Mouse (Mus musculus) thymus, postnatal 25 days (tissue): ENCODE results near the gene Klf14.

Source experiments
- DNase-seq: peaks from one replicate; pipeline ENCODE4 v3.0.0; 2022

The Klf14 gene

GRCm38 (mm10) chr6:30958736-30959540 lies at the start of gene Klf14:
TSS of gene Klf14 (minus strand) at chr6:30959078.
- DNase-seq, result peak; percentile 2

GRCm38 (mm10) chr6:31006111-31006600 lies 47.3 kb upstream of the Klf14 start:
- DNase-seq, result no peak

GRCm38 (mm10) chr6:30986393-30986792 lies 27.5 kb upstream of the Klf14 start:
- DNase-seq, result no peak

GRCm38 (mm10) chr6:30983021-30983420 lies 24.1 kb upstream of the Klf14 start:
- no peak for DNase-seq

DNA sequence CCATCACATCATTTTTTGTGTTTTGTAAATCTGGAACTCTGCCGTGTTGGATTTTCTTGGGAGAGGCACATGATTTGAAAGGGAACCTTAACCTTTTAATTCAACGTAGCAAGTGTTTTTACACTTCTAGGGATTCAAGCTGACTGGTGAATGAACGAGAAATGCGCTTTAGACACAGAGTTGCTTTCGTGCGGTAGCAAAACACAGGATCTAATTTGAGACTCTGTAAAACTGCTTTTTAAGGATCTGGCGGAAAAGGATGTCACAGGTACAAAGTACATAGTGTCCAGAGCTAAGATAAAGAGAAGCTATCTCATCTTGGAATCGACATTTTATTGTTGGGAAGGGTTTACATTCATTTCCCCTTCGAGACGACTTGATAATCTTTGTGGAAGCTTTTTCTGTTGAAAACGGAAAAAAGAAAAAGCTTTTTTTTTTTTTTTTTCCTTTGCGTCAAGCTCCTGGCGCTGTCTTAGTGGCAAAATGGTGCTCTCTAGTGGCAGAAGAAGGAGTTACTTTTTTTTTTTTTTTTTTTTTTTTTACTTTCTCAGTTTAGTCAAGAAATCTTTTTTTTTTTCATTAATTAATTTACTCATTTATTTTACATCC lies 23.6 kb upstream of the Klf14 start:
- no peak for DNase-seq

DNA sequence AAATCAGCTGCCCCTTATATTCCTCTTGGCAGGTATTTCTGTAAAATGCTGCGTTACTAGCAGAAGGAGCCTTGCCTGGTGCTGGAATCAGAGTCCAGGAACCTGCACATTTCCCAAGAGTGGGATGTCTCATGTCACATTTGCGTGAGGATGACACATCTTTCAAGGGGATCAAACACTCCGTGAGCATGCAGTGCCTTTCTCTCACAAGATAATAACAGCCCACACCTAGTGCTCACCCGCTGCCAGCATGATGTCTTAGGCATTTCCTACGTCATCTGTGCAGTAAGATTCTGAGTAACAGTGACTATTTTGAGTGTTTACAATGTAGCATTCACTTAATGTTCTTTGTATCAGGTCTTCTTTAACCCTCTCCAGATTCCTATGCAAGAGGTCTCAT lies 22.5 kb upstream of the Klf14 start:
- no peak for DNase-seq

- DNase-seq, result no peak
Observed at GRCm38 (mm10) chr6:30978615-30979014, 19.7 kb upstream of the Klf14 start.

GRCm38 (mm10) chr6:30972121-30972520 lies 13.2 kb upstream of the Klf14 start:
- DNase-seq, result no peak

DNA sequence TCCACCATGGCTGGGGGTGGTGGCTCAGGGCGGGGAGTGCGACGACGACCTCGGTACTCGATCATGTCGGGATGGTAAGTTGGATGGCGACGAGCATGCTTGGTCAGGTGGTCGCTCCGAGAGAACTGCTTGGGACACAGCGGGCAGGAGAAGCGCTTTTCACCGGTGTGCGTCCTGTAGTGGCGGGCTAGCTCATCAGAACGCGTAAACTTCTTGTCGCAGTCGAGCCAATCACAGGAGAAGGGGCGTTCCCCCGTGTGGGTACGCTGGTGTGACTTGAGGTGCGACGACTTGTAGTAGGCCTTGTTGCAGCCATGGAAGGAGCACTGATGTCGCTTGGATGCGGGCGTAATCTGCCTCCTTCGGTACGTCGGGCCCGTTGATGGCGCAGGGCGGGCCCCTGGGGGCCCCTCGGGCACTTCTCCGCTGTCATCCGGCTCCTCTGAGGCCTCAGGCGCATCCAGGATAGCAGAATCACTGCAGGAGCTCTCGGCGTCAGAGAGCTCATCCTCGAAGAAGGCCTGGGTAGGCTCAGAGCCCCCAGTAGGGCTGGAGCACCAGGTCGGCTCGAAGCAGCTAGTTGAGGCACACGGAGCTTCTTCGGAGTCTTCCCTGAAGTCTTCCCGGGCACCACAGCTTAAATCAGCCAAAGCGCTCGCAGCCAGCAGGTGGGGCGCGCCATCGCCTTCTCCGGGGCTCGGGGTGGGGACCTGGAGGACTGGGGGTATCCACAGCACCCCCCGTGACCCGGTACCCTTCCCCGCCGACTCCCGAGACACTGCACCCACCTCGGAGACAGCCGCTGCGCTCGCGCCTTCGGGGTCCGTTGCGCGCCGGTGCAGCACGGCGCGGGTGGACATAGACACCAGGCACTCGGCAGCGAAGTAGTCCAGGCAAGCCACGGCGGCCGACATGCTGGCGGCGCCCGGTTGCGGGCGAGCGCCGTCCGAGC lies 818 bp downstream of the Klf14 start:
- peak; percentile 2 for DNase-seq

- no peak for DNase-seq
Observed at GRCm38 (mm10) chr6:30939264-30939663, 19.6 kb downstream of the Klf14 start.

GRCm38 (mm10) chr6:30922821-30923220 lies 36.1 kb downstream of the Klf14 start:
- no peak for DNase-seq

- DNase-seq, result no peak
Observed at GRCm38 (mm10) chr6:30921826-30922225, 37.1 kb downstream of the Klf14 start.

DNA sequence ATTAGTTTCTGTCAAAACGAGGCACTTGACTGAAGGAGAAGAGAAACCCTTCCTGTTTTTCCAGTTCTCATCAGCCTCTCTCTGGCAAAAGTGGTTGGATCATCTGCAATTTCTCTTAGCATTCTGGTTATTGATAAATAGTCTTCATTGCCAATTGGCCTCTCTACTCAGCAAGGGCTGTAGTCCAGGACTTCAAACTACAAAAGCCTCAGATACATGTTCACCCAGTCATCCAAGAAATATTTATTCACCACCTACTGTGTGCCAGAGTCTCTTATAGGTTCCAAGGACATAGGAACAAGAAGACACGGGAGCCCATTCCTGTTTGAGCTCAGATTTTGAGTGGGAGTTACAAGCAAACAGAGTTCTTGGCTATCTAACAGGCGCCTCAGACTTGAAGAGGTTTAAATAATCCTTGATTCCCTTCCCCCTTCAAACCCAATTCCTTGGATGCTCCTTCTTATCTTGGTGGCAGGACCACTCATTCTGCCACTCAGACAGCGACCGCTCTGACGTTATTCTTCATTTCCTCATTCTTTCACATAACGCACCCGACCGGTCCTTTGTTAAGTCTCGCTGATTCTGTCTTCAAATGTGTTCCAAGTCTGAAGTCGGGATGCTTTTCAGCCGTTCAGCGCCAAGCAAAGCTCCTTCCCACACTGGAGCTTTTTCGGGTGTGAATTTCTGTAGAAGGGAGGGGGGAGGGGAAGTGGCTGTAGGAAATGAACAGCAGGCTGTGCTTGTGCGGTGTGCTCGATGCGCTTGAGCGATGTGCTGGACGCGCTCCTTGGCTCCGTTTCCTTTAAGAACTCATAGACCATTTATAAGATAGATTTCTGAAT lies 37.8 kb downstream of the Klf14 start:
- DNase-seq, result no peak

DNA sequence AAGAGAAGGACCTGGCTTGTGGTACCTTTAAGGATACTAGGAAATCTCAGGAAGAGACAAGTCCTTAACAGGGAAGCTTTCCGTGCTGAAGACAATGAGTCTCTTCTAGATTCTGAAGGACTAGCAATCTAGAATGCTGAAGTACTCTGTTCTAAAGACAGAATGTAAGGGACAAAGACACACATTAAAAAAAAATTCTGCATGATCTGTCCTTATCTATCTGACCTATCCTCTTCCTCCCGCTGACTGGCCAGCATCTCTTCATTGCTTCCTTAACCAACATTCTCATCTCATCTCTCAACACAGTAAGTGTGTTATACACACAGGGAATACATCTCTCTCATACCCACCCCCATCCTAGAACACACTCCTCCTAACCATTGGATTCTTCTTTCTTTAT lies 43.4 kb downstream of the Klf14 start, which contains the start of gene Tsga13:
TSS of gene Tsga13 (minus strand) at position 101 of the 400 bp plus-strand sequence.
- DNase-seq, result no peak

GRCm38 (mm10) chr6:30907970-30908369 lies 50.9 kb downstream of the Klf14 start:
- no peak for DNase-seq
